Mouse (Mus musculus): ENCODE measurements around the gene Usp29.
"Not testable (repeated sequence)": the region's sequence is repeated elsewhere in the genome, so short reads cannot be mapped to it uniquely, and the experiment has no call there.

DNA sequence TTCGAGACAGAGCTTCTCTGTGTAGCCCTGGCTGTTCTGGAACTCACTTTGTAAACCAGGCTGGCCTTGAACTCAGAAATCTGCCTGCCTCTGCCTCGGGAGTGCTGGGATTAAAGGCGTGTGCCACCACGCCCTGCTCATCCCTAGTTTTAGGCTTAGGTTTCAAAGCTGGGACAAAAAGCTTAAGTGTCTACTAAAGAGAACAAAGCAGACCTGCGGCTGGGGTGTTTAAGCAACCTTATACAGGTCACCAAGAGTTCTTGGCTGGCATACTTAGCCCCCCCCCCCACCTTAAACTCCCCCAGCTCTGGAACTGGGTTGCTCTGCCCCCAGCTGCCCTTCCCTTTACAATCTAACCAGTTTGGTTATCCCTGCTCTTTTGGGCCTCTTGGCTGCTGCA, 275.1 kb downstream of the Usp29 start:
- TF ChIP-seq POLR2A (IDR thresholded peaks at IDR 0.05; ENCODE audit: borderline replicate concordance, insufficient read depth, low read length); CTCF (IDR thresholded peaks at IDR 0.05; ENCODE audit: borderline replicate concordance, insufficient read depth, low read depth, low read length): not testable (repeated sequence)

Measured in cerebellum, adult 2 months (tissue).